Mouse (Mus musculus): Measurements from ENCODE around the gene Tstd1. TPM values are rescaled to one million over a fixed set of nuclear protein-coding genes. Genes with fewer than 3 reads are reported as not detected.
A peak's percentile ranks its signal among the peaks of the same experiment; 100 is the strongest.

Tstd1 gene
- polyA plus RNA-seq, 1 experiment from 2014 or later = 6.8 TPM

- WGBS = 83% methylated on average over 5 of the region's 5 CpGs
- no peak overlapping the region for H3K4me2 ChIP-seq
- H3K4me1 ChIP-seq = peaks cover 4% of the 10 kb centered on the region; the same call in 1 of the 2 replicates
- no peak overlapping the region for H3K27ac ChIP-seq
- no peak for ATAC-seq (replicated peaks; ENCODE audit: low FRiP score)
- no peak overlapping the region for H3K9ac ChIP-seq
- H3K36me3 ChIP-seq = peaks cover 59% of the 10 kb centered on the region
- no peak overlapping the region for H3K4me3 ChIP-seq (replicated peaks)
- no peaks in the 10 kb centered on the region for H3K9me3 ChIP-seq (replicated peaks)
- no peaks in the 10 kb centered on the region for H3K27me3 ChIP-seq
These were observed 1.2 kb downstream of the Tstd1 start for GRCm38 (mm10) chr1:171419905-171420304.

- no peak overlapping the region for H3K27ac ChIP-seq
- WGBS = 82% methylated on average over 8 of the region's 8 CpGs
- no peak for ATAC-seq (replicated peaks; ENCODE audit: low FRiP score)
These were observed 3.9 kb downstream of the Tstd1 start for GRCm38 (mm10) chr1:171422504-171423095.

DNA sequence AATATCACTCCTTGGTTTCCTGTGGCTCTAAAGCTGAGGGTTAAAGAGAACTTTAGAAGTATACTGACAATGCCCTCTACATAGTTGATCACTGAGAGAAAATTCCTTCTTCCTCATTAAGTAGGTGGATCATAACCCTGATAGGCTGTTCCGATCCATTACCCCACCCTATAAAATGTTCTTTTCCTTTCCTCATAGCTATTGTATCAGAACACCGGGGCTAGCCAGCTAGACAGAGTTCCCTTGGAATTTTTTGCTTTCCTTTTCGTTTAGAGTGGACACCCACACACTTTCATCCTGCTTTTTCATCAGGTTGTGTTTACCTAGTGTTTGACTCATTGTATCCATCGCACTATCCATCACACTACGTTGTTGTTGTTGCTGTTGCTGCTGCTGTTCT is 6.0 kb downstream of the Tstd1 start:
- Histone ChIP-seq H3K4me1 (peaks cover 9% of the 10 kb centered on the region; the same call in 1 of the 2 replicates), H3K9me3 (replicated peaks) (no peaks in the 10 kb centered on the region), H3K27me3 (no peaks in the 10 kb centered on the region), H3K36me3 (peaks cover 13% of the 10 kb centered on the region), H3K4me3 (replicated peaks) (no peak overlapping the region), H3K9ac (no peak overlapping the region), H3K27ac (no peak overlapping the region; the same call in 1 of the 2 replicates), H3K4me2 (no peak overlapping the region)
- 64% methylated on average over 5 of the region's 5 CpGs for WGBS
- no peak for ATAC-seq (replicated peaks; ENCODE audit: low FRiP score)

More at GRCm38 (mm10) chr1:171422504-171423095, 3.9 kb downstream of the Tstd1 start:
- Histone ChIP-seq H3K27me3 (no peaks in the 10 kb centered on the region), H3K4me1 (peaks cover 9% of the 10 kb centered on the region; the same call in 1 of the 2 replicates), H3K36me3 (peaks cover 33% of the 10 kb centered on the region), H3K4me3 (replicated peaks) (no peak overlapping the region), H3K4me2 (no peak overlapping the region), H3K9ac (no peak overlapping the region), H3K9me3 (replicated peaks) (no peaks in the 10 kb centered on the region)

DNA sequence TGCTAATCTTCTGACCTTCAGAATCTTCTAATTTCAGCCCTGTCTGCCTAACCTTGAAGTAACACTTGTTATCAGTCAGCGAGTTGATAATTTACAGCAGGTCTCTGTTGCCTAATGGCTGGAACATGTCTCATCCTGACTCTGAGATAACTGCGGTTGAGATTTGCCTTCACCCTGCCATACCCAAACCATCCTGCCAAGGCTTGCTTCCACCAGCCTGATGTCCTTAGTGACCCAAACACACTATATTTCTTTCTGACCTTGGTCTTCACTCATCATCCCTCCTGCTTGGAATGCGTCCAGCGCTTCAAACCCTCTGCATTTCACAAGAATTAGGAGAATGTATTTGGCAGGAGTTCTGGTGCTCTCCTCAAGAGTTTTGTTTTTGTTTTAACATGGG is 6.5 kb downstream of the Tstd1 start:
- no peaks in the 10 kb centered on the region for H3K27me3 ChIP-seq
- ATAC-seq (replicated peaks; ENCODE audit: low FRiP score) = no peak
- H3K27ac ChIP-seq = no peak overlapping the region; the same call in 1 of the 2 replicates
- H3K9ac ChIP-seq = no peak overlapping the region
- no peak overlapping the region for H3K4me2 ChIP-seq
- H3K9me3 ChIP-seq (replicated peaks) = no peaks in the 10 kb centered on the region
- peaks cover 8% of the 10 kb centered on the region for H3K36me3 ChIP-seq
- 61% methylated on average over 4 of the region's 4 CpGs for WGBS
- H3K4me1 ChIP-seq = peaks cover 9% of the 10 kb centered on the region; the same call in 1 of the 2 replicates
- H3K4me3 ChIP-seq (replicated peaks) = no peak overlapping the region

DNA sequence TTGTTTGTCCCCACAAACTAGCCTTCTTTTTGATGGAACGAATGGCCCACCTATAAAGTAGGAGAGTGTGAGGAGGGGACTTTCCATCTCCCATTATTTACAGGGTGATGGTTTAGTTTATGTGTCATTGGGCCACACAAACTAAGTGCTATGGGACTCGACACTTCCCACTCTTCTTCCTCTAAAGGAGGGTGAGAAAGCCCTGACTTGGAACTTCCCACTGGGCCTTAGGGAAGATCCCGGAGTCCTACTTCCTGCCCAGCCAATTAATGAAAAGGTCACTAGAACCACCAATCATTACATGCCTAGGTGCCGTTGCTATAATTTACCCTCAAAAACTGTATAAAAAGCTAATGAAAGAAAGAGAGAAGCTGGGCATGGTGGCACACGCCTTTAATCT is 13.5 kb downstream of the Tstd1 start:
- H3K4me2 ChIP-seq = no peak overlapping the region
- no peak for ATAC-seq (replicated peaks; ENCODE audit: low FRiP score)
- WGBS = 68% methylated on average over 5 of the region's 5 CpGs
- H3K9me3 ChIP-seq (replicated peaks) = no peaks in the 10 kb centered on the region
- no peak overlapping the region for H3K9ac ChIP-seq
- H3K4me3 ChIP-seq (replicated peaks) = no peak overlapping the region
- no peak overlapping the region for H3K27ac ChIP-seq
- H3K27me3 ChIP-seq = no peaks in the 10 kb centered on the region
- H3K4me1 ChIP-seq = peaks cover 18% of the 10 kb centered on the region
- H3K36me3 ChIP-seq = no peaks in the 10 kb centered on the region

GRCm38 (mm10) chr1:171435288-171435814 is 16.7 kb downstream of the Tstd1 start:
- H3K9ac ChIP-seq = no peak overlapping the region
- 10% methylated on average over 7 of the region's 7 CpGs for WGBS

GRCm38 (mm10) chr1:171435974-171436373 is 17.3 kb downstream of the Tstd1 start:
- WGBS = 50% methylated on average over 1 of the region's 1 CpGs
- no peak for ATAC-seq (replicated peaks; ENCODE audit: low FRiP score)

More at GRCm38 (mm10) chr1:171435288-171435814, 16.7 kb downstream of the Tstd1 start:
- H3K9me3 ChIP-seq (replicated peaks) = no peaks in the 10 kb centered on the region
- H3K27ac ChIP-seq = 0 out of 2 replicates have a peak overlapping the region, but pooled peaks have one; percentile 1
- no peaks in the 10 kb centered on the region for H3K27me3 ChIP-seq
- H3K4me1 ChIP-seq = peaks cover 35% of the 10 kb centered on the region
- H3K36me3 ChIP-seq = no peaks in the 10 kb centered on the region
- no peak overlapping the region for H3K4me3 ChIP-seq (replicated peaks)
- no peak for ATAC-seq (replicated peaks; ENCODE audit: low FRiP score)
- no peak overlapping the region for H3K4me2 ChIP-seq

GRCm38 (mm10) chr1:171437264-171438013 is 18.8 kb downstream of the Tstd1 start, which contains the start of gene F11r:
Gene F11r (plus strand): TSS chr1:171437535.
- H3K9me3 ChIP-seq (replicated peaks) = no peaks in the 10 kb centered on the region
- H3K9ac ChIP-seq = peak within 1 kb of the TSS; percentile 73
- peak; percentile 86 for ATAC-seq (replicated peaks; ENCODE audit: low FRiP score)
- peak within 1 kb of the TSS; percentile 68 for H3K4me2 ChIP-seq
- H3K27ac ChIP-seq = peak within 1 kb of the TSS; percentile 95
- no peaks in the 10 kb centered on the region for H3K27me3 ChIP-seq
- WGBS = under 1% methylated on average over 46 of the region's 46 CpGs
- H3K4me3 ChIP-seq (replicated peaks) = peak within 1 kb of the TSS; percentile 77
- peaks cover 56% of the 10 kb centered on the region for H3K4me1 ChIP-seq
- H3K36me3 ChIP-seq = no peaks in the 10 kb centered on the region

More at GRCm38 (mm10) chr1:171435974-171436373, 17.3 kb downstream of the Tstd1 start:
- Histone ChIP-seq H3K9ac (no peak overlapping the region), H3K36me3 (no peaks in the 10 kb centered on the region), H3K27ac (0 out of 2 replicates have a peak overlapping the region, but pooled peaks have one; percentile 1), H3K4me1 (peaks cover 41% of the 10 kb centered on the region), H3K4me3 (replicated peaks) (no peak overlapping the region), H3K9me3 (replicated peaks) (no peaks in the 10 kb centered on the region), H3K4me2 (no peak overlapping the region), H3K27me3 (no peaks in the 10 kb centered on the region)

DNA sequence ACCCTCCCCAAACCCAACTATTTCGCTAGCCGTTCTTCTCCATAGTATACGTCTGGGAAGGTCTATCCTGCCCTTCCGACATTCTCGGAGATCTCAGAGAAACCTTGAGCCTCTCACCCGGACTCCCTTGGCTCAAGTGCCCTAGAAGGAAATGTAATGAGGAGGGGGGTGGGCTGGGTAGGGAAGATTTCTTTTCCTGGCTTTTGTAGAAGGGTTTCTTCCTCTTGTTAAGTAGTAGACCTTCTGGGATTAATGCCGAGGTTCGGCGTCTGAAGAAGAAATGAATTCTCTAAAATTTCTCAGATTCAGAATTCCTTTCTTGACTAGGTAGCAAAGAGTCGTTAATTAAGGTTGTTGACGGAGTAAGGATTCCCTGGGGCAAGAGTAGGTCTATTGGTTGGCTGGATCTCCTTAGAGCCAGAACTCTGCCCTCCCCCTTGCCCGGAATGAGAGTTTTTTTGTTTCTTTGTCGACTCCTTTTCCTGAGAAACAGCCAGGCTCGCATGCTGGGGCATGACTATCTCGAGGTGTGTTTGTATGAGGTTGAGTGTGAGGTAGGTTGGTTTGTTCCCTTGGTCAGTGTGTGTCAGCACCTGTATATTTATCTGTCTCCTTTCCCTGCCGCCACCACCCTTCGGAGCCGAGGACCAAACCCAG is 19.5 kb downstream of the Tstd1 start:
- H3K9me3 ChIP-seq (replicated peaks) = no peaks in the 10 kb centered on the region
- WGBS = under 1% methylated on average over 18 of the region's 18 CpGs
- no peaks in the 10 kb centered on the region for H3K36me3 ChIP-seq
- H3K4me1 ChIP-seq = peaks cover 62% of the 10 kb centered on the region
- ATAC-seq (replicated peaks; ENCODE audit: low FRiP score) = no peak
- H3K27me3 ChIP-seq = no peaks in the 10 kb centered on the region
- peak overlapping the region; percentile 68 for H3K4me2 ChIP-seq
- peak overlapping the region; percentile 73 for H3K9ac ChIP-seq
- H3K4me3 ChIP-seq (replicated peaks) = peak overlapping the region; percentile 77
- H3K27ac ChIP-seq = peak overlapping the region; percentile 95

DNA sequence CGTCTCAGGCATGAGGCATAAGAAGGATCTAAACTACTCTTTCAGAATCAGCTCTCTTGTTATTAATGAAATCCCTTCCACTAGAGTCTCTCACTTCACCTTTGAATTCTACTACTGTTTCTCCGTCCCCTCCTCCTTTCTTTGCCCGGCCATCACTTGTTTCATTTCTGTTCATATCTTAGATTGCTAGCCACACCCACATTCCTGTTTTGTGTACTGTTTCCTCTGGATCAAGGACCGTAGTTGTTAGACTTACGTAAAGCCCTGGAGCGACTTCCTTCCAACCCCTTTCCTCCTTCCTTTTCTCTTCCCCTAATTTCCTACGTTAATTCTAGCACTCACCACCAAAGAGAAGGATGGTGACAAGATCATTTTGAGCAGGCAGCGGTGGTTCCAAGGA is 20.4 kb downstream of the Tstd1 start:
- no peaks in the 10 kb centered on the region for H3K27me3 ChIP-seq
- 10% methylated on average over 8 of the region's 8 CpGs for WGBS
- no peaks in the 10 kb centered on the region; the same call in 1 of the 2 replicates for H3K9me3 ChIP-seq (replicated peaks)
- no peak for ATAC-seq (replicated peaks; ENCODE audit: low FRiP score)
- peak overlapping the region; percentile 95 for H3K27ac ChIP-seq
- peaks cover 7% of the 10 kb centered on the region for H3K36me3 ChIP-seq
- H3K4me1 ChIP-seq = peaks cover 63% of the 10 kb centered on the region
- peak overlapping the region; percentile 68 for H3K4me2 ChIP-seq
- H3K9ac ChIP-seq = peak overlapping the region; percentile 73
- peak overlapping the region; percentile 77 for H3K4me3 ChIP-seq (replicated peaks)

DNA sequence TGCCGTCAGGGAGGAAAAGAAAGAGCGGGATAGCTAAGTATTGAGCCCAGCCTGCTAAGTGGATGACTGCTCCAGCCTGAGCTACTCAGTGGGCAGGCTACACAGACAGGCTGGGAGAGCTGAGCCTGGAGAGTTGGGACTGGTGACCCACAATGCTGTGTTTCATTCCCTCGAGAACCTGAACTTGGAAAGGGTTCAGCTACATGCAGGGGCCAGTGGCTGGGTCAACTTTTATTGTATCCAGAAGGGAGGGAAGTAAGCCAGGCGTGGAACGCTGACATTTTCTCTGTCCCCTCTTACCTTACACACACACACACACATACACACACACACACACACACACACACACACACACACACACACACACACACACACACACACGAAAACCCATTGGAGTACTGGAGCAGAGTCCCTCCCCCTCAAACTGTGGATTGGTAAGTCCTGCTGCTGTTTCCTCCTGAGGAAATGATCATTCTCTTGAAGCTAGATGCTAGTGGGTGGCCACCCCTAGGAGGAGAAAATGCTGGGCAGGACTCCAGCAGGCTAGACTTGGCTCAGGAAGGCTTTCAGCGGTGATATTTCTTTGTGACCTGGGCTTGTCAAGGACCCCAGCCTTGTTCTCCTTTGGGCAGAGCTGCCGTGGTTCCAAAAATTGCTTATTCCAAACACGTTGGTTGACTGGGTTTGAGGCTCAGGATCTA is 21.5 kb downstream of the Tstd1 start:
- peaks cover 59% of the 10 kb centered on the region for H3K4me1 ChIP-seq
- H3K36me3 ChIP-seq = peaks cover 7% of the 10 kb centered on the region
- H3K4me3 ChIP-seq (replicated peaks) = peak overlapping the region; percentile 77
- no peaks in the 10 kb centered on the region; the same call in 1 of the 2 replicates for H3K9me3 ChIP-seq (replicated peaks)
- peak overlapping the region; percentile 68 for H3K4me2 ChIP-seq
- WGBS = 4% methylated on average over 9 of the region's 9 CpGs
- ATAC-seq (replicated peaks; ENCODE audit: low FRiP score) = peak; percentile 77
- peak overlapping the region; percentile 73; the same call in 1 of the 2 replicates for H3K9ac ChIP-seq
- no peaks in the 10 kb centered on the region for H3K27me3 ChIP-seq
- H3K27ac ChIP-seq = peak overlapping the region; percentile 95
